In the genomic region with DNA sequence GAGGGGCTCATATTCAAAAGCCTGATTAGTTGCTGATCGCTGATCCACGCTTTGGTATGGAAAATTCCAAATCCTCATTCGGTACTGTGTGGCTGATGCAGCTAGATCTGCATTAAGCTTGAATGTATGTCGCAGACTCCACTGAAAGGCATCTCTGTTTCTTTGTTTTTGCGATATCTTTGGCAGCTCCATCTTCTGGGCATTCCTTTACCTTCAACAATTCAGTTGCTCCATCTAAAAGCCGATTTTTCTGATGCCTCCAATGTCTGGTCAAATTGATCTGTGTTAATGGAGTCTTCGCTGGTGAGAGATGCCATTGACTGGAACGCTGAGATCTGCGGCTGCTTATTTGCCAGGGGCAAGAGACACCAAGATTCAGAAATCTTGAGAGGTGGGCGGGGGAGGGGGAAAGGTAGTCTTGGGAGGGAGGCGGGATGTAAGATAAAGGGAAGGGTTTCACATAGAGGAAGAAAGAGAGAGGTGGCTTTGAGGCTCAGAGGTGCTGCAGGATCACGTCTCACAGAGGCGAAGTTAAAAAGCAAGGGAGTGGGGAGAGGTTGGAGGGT, we compare ENCODE assay signal across 9 mouse cellular contexts. TPM values are rescaled to one million over a fixed set of nuclear protein-coding genes. Genes with fewer than 3 reads are reported as not detected.
DNase-seq lines count a peak whose midpoint lies in the region; ATAC-seq and TF ChIP-seq lines count a peak whose summit lies in the region.
"Had no signal": no experiment of that assay in that cellular context is flagged by ENCODE, and none has a peak within 500 bp of the region (broad histone marks: within the 10 kb centered on the region; RNA-seq: fewer than 3 reads in every experiment).

No protein-coding gene starts in this region.

- H3K9ac ChIP-seq in hindbrain, embryonic 12.5 days = peak overlapping the region; percentile 42
- H3K9ac ChIP-seq in limb, embryonic 13.5 days = no peak overlapping the region
- no peak overlapping the region for H3K9ac ChIP-seq in liver, postnatal 0 days (replicated peaks)

- H3K27ac ChIP-seq in hindbrain, embryonic 12.5 days = peak overlapping the region; percentile 75
- H3K27ac ChIP-seq in limb, embryonic 13.5 days = no peak overlapping the region
- H3K27ac ChIP-seq in liver, postnatal 0 days (ENCODE audit: low read depth) = no peak overlapping the region

- ATAC-seq in hindbrain, embryonic 12.5 days (ENCODE audit: low FRiP score) = no peak
- no peak for ATAC-seq in limb, embryonic 13.5 days (ENCODE audit: low FRiP score, low read depth)
- ATAC-seq in liver, postnatal 0 days = no peak

- no peaks in the 10 kb centered on the region for H3K36me3 ChIP-seq in hindbrain, embryonic 12.5 days
- H3K36me3 ChIP-seq in limb, embryonic 13.5 days = no peaks in the 10 kb centered on the region
- H3K36me3 ChIP-seq in liver, postnatal 0 days (replicated peaks; ENCODE audit: insufficient read depth, low read length) = no peaks in the 10 kb centered on the region

- TF ChIP-seq CTCF in liver, postnatal 0 days (IDR thresholded peaks at IDR 0.05; ENCODE audit: low read depth) = no peak

- TF ChIP-seq EP300 in liver, postnatal 0 days (IDR thresholded peaks at IDR 0.05; ENCODE audit: low read depth) = no peak

- WGBS in hindbrain, embryonic 12.5 days = 9% methylated on average over 13 of the region's 13 CpGs
- 11% methylated on average over 13 of the region's 13 CpGs for WGBS in limb, embryonic 13.5 days
- WGBS in liver, postnatal 0 days (ENCODE audit: insufficient replicate concordance) = 16% methylated on average over 13 of the region's 13 CpGs

- H3K4me3 ChIP-seq in hindbrain, embryonic 12.5 days = peak overlapping the region; percentile 68
- peak overlapping the region; percentile 69 for H3K4me3 ChIP-seq in limb, embryonic 13.5 days
- no peak overlapping the region for H3K4me3 ChIP-seq in liver, postnatal 0 days (ENCODE audit: low read depth, low read length)

- peaks cover 22% of the 10 kb centered on the region for H3K27me3 ChIP-seq in hindbrain, embryonic 12.5 days
- peaks cover 49% of the 10 kb centered on the region for H3K27me3 ChIP-seq in limb, embryonic 13.5 days
- H3K27me3 ChIP-seq in liver, postnatal 0 days (ENCODE audit: insufficient read depth, low read length) = peaks cover 34% of the 10 kb centered on the region

- DNase-seq in brain, adult 2 months (ENCODE audit: low read depth, low spot score) = peak; percentile 79
- DNase-seq in cerebellum, postnatal 10 days = peak; percentile 58 to 60
- peak; percentile 10 to 25 for DNase-seq in right cerebral cortex, postnatal 36 days (ENCODE audit: low spot score in 2 of 2)
- DNase-seq in adrenal gland, postnatal 25 days = no peak
- no peak for DNase-seq in liver, postnatal 0 days
- no peak for DNase-seq in ovary, postnatal 36 days (ENCODE audit: low spot score)

- H3K4me1 ChIP-seq in hindbrain, embryonic 12.5 days = peaks cover 13% of the 10 kb centered on the region
- H3K4me1 ChIP-seq in limb, embryonic 13.5 days = peaks cover 16% of the 10 kb centered on the region
- peaks cover 10% of the 10 kb centered on the region; the same call in 1 of the 2 replicates for H3K4me1 ChIP-seq in liver, postnatal 0 days (ENCODE audit: insufficient read depth)

- H3K9me3 ChIP-seq in hindbrain, embryonic 12.5 days (replicated peaks) = no peaks in the 10 kb centered on the region
- no peaks in the 10 kb centered on the region for H3K9me3 ChIP-seq in limb, embryonic 13.5 days
- no peaks in the 10 kb centered on the region for H3K9me3 ChIP-seq in liver, postnatal 0 days (ENCODE audit: low read length)

- H3K4me2 ChIP-seq in hindbrain, embryonic 12.5 days (replicated peaks) = peak overlapping the region; percentile 93
- peak overlapping the region; percentile 100 for H3K4me2 ChIP-seq in limb, embryonic 13.5 days (replicated peaks)
- no peak overlapping the region for H3K4me2 ChIP-seq in liver, postnatal 0 days (ENCODE audit: low read depth, low read length)

RNA-seq across cellular contexts. Expression of gene Tmeff2, which starts 25.0 kb away (rescaled TPM):
- polyA plus RNA-seq in hindbrain, embryonic 12.5 days (2016; fragmentation: Nextera tagmentation; extraction: Ambion mirVana) = 32.3 and 33.9 TPM in 2 replicates
- 18.9 and 19.2 TPM in 2 replicates for polyA plus RNA-seq in limb, embryonic 13.5 days (2015; fragmentation: Nextera tagmentation; extraction: Ambion mirVana)
- total RNA-seq in adrenal gland, postnatal 25 days (2021) = 4.3 and 6.4 TPM in 2 replicates
- polyA plus RNA-seq in liver, postnatal 0 days (2015; fragmentation: Nextera tagmentation; extraction: Ambion mirVana) = 0.50 and 0.59 TPM in 2 replicates
- total RNA-seq: hematopoietic stem cell, adult 5-6 weeks had no signal

Comparison
In these comparisons a context has a peak if more than half of its experiments do, and no peak if none do; other contexts are left out.
1. DNase-seq: peak in brain, adult 2 months (single experiment), cerebellum, postnatal 10 days (2 of 2) and right cerebral cortex, postnatal 36 days (2 of 2); none in adrenal gland, postnatal 25 days (single experiment), liver, postnatal 0 days (single experiment) and ovary, postnatal 36 days (single experiment).
2. RNA of gene Tmeff2, which starts 25.0 kb away (polyA plus RNA-seq): 32.3 to 33.9 TPM in hindbrain, embryonic 12.5 days and 18.9 to 19.2 TPM in limb, embryonic 13.5 days; 0.50 to 0.59 TPM in liver, postnatal 0 days; every median in the first group is over 10 times any median in the second.